Mouse (Mus musculus): ENCODE data around the gene Pigx.

The Pigx gene

DNA sequence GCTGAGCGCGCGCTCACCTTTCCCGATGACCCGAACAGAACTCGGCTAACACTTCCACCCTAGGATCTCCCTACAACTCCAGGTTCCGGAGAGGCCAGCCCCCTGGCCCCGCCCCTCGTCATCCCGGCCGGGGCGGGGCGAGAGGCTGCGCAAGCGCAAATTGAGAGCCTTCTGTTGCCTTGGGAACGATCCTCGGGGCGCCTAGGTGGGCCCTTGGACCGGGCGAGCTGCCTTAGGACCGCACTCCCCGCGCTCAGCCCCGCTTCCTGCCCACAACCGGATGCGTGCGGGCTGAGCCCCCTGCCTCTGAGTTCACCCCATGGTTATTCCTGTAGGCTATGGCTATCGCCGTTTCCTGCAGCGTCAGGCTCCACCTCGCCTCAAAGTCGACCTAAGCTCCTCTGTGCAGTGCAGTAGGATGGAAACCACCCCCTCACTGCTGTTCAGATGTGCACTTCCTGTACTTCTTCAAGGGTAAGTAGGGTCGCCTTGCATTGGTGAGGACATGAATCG lies at the start of gene Pigx, which contains the start of gene Cep19:
Gene Pigx (minus strand): TSS at position 103 of the 513 bp plus-strand sequence.
Gene Cep19 (plus strand): TSS at position 163 of the 513 bp plus-strand sequence.
- DNase-seq (ENCODE audit: low spot score in 2 of 2), result peak; percentile 92

DNA sequence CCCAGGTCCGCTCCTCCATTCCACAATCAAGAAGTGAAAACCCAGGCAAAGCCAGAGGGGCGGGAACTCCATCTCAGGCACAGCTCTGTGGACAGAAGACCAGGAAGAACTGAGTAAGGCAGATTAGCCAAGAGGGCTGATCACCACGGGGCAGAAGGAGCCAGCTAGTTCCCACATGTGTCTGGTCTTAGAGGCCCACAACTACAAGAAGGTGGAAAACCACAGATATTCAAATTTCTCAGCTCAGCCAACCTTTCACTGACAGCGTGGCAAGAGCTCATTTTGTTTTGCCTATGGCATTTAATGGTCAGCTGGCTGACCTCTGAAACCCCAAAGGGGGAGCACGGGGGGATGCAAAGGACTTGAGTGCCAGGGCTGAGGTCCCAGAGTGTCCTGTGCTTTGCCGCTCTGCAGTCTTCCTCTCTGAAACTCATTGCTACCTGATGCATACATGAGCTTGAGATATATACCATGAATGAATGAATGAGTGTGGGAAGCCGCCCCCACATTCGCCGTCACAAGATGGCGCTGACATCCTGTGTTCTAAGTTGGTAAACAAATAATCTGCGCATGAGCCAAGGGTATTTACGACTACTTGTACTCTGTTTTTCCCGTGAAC lies 48.2 kb upstream of the Pigx start:
- DNase-seq (ENCODE audit: low spot score in 2 of 2), result no peak

DNA sequence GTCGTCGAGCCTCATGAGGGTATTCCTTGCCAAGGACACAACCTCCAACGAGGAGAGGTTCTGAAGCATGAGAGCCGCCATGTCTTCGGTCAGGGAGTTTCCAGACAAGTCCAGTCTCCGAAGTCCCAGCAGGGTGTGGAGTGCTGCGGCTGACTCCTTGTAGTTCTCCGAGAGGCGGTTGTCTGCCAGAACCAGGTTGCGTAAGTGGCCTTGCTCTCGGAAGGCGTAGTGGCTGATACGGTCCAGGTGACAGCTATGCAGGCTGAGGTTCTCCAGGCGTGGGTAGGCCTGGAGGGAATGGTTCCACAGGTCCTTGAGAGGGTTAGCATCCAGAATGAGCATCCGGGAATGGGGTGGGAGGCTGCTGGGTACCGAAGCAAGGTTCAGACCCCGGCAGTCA lies 45.1 kb upstream of the Pigx start:
- DNase-seq (ENCODE audit: low spot score in 2 of 2), result no peak

GRCm38 (mm10) chr16:32143766-32144165 lies 44.2 kb upstream of the Pigx start:
- no peak for DNase-seq (ENCODE audit: low spot score in 2 of 2)

DNA sequence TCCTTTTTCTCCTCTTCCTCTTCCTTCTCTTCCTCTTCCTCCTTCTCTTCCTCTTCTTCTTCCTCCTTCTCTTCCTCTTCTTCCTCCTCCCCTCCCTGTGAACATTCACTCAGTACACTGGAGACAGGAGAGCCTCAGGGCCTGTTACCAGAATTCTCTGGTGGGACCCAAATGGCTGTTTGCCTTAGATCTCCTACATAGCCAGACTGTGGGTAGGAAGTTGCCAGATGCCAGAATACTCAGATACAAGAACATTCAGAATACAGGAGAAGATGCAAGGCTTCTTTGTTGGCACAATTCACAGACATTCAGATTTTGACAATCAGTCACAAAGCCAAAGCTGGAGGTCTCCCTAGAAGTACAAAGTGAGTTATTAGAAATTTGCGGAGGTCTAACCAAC lies 39.4 kb upstream of the Pigx start:
- DNase-seq (ENCODE audit: low spot score in 2 of 2), result no peak

GRCm38 (mm10) chr16:32135842-32136357 lies 36.4 kb upstream of the Pigx start:
- no peak for DNase-seq (ENCODE audit: low spot score in 2 of 2)

GRCm38 (mm10) chr16:32133148-32133547 lies 33.6 kb upstream of the Pigx start:
- DNase-seq (ENCODE audit: low spot score in 2 of 2), result no peak

DNA sequence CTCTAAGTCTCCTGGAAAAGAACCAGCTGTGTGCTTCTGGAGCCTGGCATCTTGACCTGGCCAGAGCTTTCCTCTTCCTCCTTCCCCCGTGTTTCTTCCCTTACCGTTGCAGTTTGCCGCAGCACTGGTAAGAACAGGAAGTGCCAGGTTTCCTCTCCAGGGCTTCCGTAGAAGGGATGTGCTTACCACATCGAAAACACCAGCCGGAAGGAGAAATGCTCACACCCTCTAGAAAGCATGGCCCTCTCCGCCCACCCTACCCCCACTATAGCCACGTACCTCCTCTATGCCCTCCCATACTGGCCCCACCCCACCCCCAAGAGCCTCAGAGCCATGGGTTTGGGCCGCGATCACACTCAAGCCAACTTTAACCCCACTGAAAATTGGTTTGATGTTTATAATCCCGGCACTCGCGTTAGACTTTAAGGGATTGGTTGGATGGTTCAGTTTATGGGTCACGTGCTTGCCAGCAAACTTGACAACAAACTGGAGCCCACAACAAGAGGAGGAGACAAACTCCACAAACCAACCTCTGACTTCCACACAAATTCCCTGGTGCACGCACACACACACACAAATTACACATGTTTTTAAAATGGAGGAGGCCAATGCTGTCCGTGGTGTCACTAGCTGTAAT lies 30.8 kb upstream of the Pigx start:
- peak in 1 of 2 experiments; percentile 35 for DNase-seq (ENCODE audit: low spot score in 2 of 2)

GRCm38 (mm10) chr16:32129449-32130189 lies 30.1 kb upstream of the Pigx start:
- no peak for DNase-seq (ENCODE audit: low spot score in 2 of 2)

GRCm38 (mm10) chr16:32127046-32127445 lies 27.5 kb upstream of the Pigx start:
- no peak for DNase-seq (ENCODE audit: low spot score in 2 of 2)

- no peak for DNase-seq (ENCODE audit: low spot score in 2 of 2)
Observed at GRCm38 (mm10) chr16:32125364-32125763, 25.8 kb upstream of the Pigx start.

DNA sequence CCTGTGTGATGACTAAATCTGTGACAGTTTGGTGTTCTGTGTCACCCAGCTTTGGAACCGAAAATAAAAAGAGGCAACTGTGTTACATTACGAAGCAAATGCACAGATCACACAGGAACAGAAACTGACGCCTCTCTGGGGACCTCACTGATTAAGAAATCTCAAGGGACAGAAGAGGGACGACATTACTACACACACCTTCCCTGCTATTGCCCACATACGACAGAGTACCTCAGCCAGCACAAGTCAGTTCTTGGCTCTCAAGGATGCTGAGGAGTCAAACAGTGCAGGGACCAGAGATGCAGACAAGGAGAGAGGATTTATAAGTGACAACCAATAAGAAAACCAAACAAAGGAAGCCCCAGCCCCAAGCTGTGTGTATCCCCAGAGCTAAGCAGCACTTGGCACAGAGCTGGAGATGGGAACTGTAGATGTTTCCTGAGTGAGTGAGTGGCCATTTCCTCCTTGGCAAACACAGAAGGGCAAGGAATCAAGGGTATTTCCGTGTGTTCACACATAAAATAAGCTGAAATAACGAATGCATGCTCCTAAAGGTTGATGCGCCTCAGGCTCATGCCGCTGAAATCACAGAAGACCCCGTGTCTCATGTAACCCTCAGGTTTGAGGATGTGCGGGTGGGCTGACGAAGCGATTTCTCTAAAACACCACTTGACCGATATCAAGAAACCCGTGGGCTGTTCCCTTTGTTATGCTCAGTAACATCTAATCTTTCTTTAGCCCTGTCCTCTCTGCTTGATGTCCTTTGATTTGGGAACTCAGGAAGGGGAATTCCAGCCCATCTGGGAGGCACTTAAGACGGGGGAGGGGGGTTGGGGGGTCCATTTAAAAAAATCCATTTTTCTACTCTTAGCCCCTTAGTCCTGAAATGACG lies 25.1 kb upstream of the Pigx start:
- no peak for DNase-seq (ENCODE audit: low spot score in 2 of 2)

GRCm38 (mm10) chr16:32124020-32124419 lies 24.5 kb upstream of the Pigx start:
- no peak for DNase-seq (ENCODE audit: low spot score in 2 of 2)

DNA sequence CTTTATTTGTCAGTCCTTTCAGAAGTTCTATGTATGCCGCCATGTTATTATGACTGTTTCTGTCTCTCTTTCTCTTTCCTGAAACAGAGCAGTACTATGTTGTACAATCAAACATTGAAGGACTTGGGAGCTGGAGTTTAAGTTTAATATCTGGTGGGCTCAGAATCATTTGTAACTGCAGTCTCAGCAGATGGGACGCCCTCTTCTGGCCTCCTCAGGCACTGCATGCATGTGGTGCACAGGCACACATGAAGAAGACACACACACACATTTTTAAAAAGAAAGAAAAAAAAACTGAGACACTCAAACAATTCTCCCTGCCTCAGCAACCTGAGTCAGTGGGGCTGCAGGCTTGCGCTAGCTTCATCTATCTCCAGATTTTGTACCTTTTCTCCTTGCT lies 20.9 kb upstream of the Pigx start:
- no peak for DNase-seq (ENCODE audit: low spot score in 2 of 2)

GRCm38 (mm10) chr16:32116186-32116585 lies 16.6 kb upstream of the Pigx start:
- no peak for DNase-seq (ENCODE audit: low spot score in 2 of 2)

DNA sequence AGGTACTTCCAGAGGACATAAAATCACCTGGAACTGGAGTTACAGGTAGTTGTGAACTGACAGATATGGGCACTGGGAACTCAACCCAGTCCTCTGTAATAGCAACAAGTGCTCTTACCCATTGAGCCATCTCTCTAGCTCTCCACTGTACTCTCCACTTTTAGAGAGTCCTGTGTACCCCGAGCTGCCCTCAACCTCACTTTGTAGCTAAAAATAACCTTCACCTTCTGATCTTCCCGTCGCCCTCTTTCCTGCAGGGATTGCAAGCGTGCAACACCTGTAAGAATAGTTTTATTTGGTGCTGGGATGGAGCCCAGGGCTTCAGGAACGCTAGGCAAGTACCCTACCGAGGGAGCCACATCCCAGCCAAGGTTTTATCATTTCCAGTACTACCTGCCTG lies 16.2 kb upstream of the Pigx start:
- DNase-seq (ENCODE audit: low spot score in 2 of 2), result no peak

DNA sequence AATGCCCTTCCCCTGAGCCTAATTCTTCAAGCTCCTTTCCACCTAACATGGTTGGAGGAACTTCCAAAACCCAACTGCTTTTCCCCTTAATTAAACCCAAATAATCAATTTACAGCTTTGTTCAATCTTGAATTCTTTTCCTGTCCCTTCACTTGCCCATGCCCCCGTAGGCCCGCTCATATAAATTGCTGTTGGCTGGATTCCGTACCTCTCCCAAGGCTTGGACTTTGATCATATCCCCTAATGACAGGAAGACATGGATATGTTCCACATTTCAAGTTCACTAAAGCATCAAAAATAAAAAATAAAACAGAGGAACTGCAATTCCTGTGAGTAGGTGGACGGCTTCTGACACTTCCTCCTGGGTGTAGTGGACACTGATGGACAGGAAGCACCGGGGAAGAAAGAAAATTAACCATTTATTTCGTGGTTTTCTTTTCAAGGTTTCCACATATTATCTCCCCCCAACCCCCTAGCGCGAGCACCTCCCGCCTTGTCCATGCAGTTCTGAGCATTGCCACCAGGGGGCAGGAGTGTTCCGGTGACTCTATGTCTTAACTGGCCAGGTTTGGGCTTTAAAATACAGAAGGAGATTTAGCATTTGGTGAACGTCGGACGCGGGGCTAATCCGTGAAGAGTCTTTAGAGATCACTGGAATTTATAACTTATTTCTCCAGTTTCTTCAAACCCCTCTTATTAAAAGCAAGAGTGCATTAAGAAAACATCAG lies 15.6 kb upstream of the Pigx start:
- peak; percentile 79 to 89 for DNase-seq (ENCODE audit: low spot score in 2 of 2)

DNA sequence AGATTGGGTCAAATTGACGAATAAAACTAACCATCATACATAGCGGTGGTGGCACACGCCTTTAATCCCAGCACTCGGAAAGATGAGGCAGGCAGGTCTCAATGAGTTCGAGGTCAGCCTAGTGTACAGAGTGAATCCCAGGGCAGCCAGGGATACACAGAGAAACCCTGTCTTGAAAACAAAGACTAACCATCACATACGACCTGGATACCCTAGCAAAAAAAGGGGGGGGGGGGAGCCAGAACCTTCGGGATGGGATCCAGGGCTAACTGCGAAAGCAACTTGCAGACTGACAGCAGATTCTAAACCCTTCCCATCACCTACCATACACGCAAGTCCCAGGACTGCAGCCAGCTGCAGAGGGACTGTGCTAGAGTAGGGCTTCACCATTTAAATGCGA lies 14.9 kb upstream of the Pigx start:
- no peak for DNase-seq (ENCODE audit: low spot score in 2 of 2)

- peak; percentile 80 to 83 for DNase-seq (ENCODE audit: low spot score in 2 of 2)
Observed at GRCm38 (mm10) chr16:32113541-32114218, 14.1 kb upstream of the Pigx start.
